Mouse (Mus musculus) liver, postnatal 0 days (tissue): ENCODE results near the gene Ndrg3. TPM values are rescaled to one million over a fixed set of nuclear protein-coding genes. Genes with fewer than 3 reads are reported as not detected.

Experiments used
- ATAC-seq: fragments of 200-750 bp; cut with Nextera tagmentation; 2 replicates; pipeline ENCODE4 v1.8.0; 2017; ENCODE audit warnings: mild to moderate bottlenecking, moderate library complexity
- DNase-seq: peaks from one replicate; pipeline ENCODE4 v3.0.0-alpha.2; 2016
- H3K27ac ChIP-seq: fragments of 300-500 bp; sonication (generic); 2 replicates; pipeline ENCODE4 v1.5.1; 2014; ENCODE audit warnings: antibody characterized with exemption, moderate library complexity, mild to moderate bottlenecking, low read depth
- H3K27me3 ChIP-seq: fragments of 300-500 bp; sonication (generic); 2 replicates; pipeline ENCODE4 v1.6.1; 2014; ENCODE audit warnings: low read length, control low read depth, mixed read lengths; ENCODE audit not compliant: insufficient read depth
- H3K36me3 ChIP-seq: fragments of 300-500 bp; sonication (generic); replicated peaks from 2 replicates; pipeline ENCODE4 v1.6.1; 2014; ENCODE audit warnings: mild to moderate bottlenecking, control low read depth, low read length, moderate library complexity, mixed read lengths; ENCODE audit not compliant: insufficient read depth
- H3K4me1 ChIP-seq: fragments of 300-500 bp; sonication (generic); 2 replicates; pipeline ENCODE4 v1.6.1; 2014; ENCODE audit warnings: antibody characterized with exemption, mild to moderate bottlenecking, control low read depth; ENCODE audit not compliant: insufficient read depth
- H3K4me2 ChIP-seq: fragments of 300-500 bp; sonication (generic); 2 replicates; pipeline ENCODE4 v1.6.1; 2014; ENCODE audit warnings: low read depth, mild to moderate bottlenecking, low read length, moderate library complexity, mixed read lengths
- H3K4me3 ChIP-seq: fragments of 300-500 bp; sonication (generic); 2 replicates; pipeline ENCODE4 v1.5.1; 2014; ENCODE audit warnings: low read depth, low read length
- H3K9ac ChIP-seq: fragments of 300-500 bp; sonication (generic); replicated peaks from 2 replicates; pipeline ENCODE4 v1.6.1; 2014; ENCODE audit warnings: mild to moderate bottlenecking, moderate library complexity
- H3K9me3 ChIP-seq: fragments of 300-500 bp; sonication (generic); 2 replicates; pipeline ENCODE4 v1.6.1; 2016; ENCODE audit warnings: mild to moderate bottlenecking, control low read depth, low read length, mixed read lengths
- CTCF ChIP-seq: sonication (generic); IDR thresholded peaks from 2 replicates; pipeline ENCODE4 v1.5.1; 2016; ENCODE audit warnings: antibody characterized with exemption, low read depth
- EP300 ChIP-seq: IDR thresholded peaks from 2 replicates; pipeline ENCODE4 v1.6.1; 2016; ENCODE audit warnings: antibody characterized with exemption, low read depth, mild to moderate bottlenecking
- WGBS: fragments of 180-500 bp; shearing (Covaris S2); extraction: QIAGEN DNeasy Blood & Tissue Kit; methylation state at CpG from one replicate; pipeline ENCODE4 v1.1.7; 2014; ENCODE audit not compliant: insufficient replicate concordance; 5-methylcytosine and 5-hydroxymethylcytosine counted together
- polyA plus RNA-seq: library from polyadenylated mRNA; unstranded; fragments of >200 nt; fragmentation: Nextera tagmentation; extraction: Ambion mirVana; gene quantifications from 2 replicates; pipeline ENCODE4 v1.2.1, GENCODE M21; 2015

Ndrg3 gene
- polyA plus RNA-seq, 1 experiment from 2014 or later, result 11.3 TPM

DNA sequence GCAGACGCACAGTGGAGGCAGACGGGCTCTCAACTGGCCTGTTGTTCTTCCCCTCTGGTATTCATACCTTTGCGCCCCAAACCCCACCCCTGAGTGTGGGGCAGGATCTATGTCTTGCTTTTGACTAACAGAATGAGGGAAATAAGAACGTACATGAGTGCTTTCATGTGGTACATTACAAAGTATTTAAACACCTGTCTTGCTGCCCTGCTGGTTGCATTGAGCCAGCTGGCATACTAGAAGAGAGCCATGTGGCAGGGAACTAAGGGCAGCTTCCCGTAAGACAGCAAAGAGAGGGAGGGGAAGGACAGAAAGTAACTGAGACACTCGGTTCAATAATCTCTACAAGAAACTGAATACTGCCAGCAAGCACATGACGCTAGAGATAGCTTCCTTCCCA is 21.6 kb downstream of the Ndrg3 start:
- H3K27me3 ChIP-seq, result no peaks in the 10 kb centered on the region
- no peak overlapping the region for H3K27ac ChIP-seq
- ATAC-seq (no peak), DNase-seq (no peak)
- no peaks in the 10 kb centered on the region for H3K4me1 ChIP-seq
- no peak overlapping the region for H3K9ac ChIP-seq
- TF ChIP-seq EP300 (no peak), CTCF (no peak)
- no peak overlapping the region for H3K4me2 ChIP-seq
- no peaks in the 10 kb centered on the region for H3K9me3 ChIP-seq
- no peak overlapping the region for H3K4me3 ChIP-seq
- no peaks in the 10 kb centered on the region for H3K36me3 ChIP-seq
- 63% methylated on average over 7 of the region's 7 CpGs for WGBS

DNA sequence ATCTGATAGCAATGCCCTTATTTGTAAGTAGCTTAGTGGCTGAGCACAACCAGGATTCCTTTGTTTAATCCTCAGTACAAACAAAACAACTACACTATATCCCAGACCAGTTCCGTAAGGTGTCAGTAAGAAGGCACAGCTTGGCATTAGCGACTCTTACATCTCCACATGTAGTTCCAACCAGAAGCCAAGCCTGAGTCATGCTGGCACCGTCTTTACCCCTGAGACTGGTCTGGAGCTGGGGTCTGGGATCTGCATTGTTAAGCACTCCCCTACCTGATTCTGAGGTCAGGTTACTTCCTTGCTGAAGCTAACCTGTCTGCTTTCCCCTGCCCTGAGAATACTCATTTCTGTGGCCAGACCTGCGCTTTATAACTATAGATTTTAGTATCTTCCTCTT is 23.4 kb downstream of the Ndrg3 start:
- WGBS, result 82% methylated on average over 4 of the region's 4 CpGs
- H3K4me3 ChIP-seq, result no peak overlapping the region
- H3K9me3 ChIP-seq, result no peaks in the 10 kb centered on the region
- no peak for DNase-seq
- TF ChIP-seq CTCF (no peak), EP300 (no peak)
- H3K27ac ChIP-seq, result no peak overlapping the region
- H3K9ac ChIP-seq, result no peak overlapping the region
- no peaks in the 10 kb centered on the region; the same call in 1 of the 2 replicates for H3K36me3 ChIP-seq
- no peak overlapping the region for H3K4me2 ChIP-seq
- no peak for ATAC-seq
- no peaks in the 10 kb centered on the region for H3K4me1 ChIP-seq
- no peaks in the 10 kb centered on the region for H3K27me3 ChIP-seq

DNA sequence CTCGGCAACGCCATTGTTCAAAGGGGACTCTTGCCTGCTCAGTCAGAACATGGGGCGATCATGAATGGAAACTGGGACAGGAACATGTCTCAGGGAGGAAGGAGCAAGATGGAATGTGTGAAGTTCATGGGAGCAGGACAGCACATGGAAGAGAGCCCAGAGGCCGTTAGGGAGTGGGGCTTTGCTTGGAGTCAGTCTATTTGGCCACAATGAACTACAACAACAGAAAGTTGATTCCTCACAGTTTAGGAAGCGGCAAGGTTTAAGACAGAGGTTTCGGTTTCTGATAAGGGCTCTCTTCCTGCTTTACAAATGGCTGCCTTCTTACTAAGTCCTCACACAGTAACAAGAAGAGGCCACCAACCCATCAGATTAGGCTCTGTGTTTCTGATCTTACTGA is 24.5 kb downstream of the Ndrg3 start:
- H3K4me3 ChIP-seq, result no peak overlapping the region
- no peak for ATAC-seq
- TF ChIP-seq EP300, result no peak
- TF ChIP-seq CTCF, result no peak
- WGBS, result 68% methylated on average over 6 of the region's 6 CpGs
- H3K27me3 ChIP-seq, result no peaks in the 10 kb centered on the region
- peaks cover under 1% of the 10 kb centered on the region; the same call in 1 of the 2 replicates for H3K4me1 ChIP-seq
- H3K4me2 ChIP-seq, result no peak overlapping the region
- no peaks in the 10 kb centered on the region; the same call in 1 of the 2 replicates for H3K36me3 ChIP-seq
- H3K9ac ChIP-seq, result no peak overlapping the region
- DNase-seq, result no peak
- H3K27ac ChIP-seq, result no peak overlapping the region
- no peaks in the 10 kb centered on the region for H3K9me3 ChIP-seq

DNA sequence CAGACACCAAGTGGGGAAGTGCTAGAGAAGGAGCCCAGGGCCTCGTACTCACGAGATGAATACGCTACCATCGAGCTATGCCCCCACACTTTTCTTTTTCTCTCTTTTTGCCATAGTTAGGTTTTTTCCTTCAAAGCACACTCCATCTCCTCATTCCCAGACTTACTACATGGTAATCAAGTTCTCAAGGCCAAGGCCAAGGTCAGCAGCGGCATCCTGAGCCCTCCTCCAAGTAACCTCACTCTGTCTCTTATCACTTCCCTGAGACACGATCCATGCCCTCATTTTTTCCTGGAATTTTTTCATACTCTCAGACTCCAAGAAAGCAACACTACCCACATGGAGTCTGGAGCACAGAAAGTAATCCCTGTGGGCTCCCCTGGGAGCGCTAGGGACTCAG is 28.0 kb downstream of the Ndrg3 start:
- H3K27me3 ChIP-seq, result no peaks in the 10 kb centered on the region
- H3K27ac ChIP-seq, result no peak overlapping the region
- DNase-seq, result no peak
- 93% methylated on average over 7 of the region's 7 CpGs for WGBS
- no peaks in the 10 kb centered on the region for H3K9me3 ChIP-seq
- H3K4me3 ChIP-seq, result no peak overlapping the region
- H3K9ac ChIP-seq, result no peak overlapping the region
- TF ChIP-seq CTCF (no peak), EP300 (no peak)
- H3K4me1 ChIP-seq, result peaks cover 12% of the 10 kb centered on the region
- no peak for ATAC-seq
- no peak overlapping the region for H3K4me2 ChIP-seq
- no peaks in the 10 kb centered on the region; the same call in 1 of the 2 replicates for H3K36me3 ChIP-seq

DNA sequence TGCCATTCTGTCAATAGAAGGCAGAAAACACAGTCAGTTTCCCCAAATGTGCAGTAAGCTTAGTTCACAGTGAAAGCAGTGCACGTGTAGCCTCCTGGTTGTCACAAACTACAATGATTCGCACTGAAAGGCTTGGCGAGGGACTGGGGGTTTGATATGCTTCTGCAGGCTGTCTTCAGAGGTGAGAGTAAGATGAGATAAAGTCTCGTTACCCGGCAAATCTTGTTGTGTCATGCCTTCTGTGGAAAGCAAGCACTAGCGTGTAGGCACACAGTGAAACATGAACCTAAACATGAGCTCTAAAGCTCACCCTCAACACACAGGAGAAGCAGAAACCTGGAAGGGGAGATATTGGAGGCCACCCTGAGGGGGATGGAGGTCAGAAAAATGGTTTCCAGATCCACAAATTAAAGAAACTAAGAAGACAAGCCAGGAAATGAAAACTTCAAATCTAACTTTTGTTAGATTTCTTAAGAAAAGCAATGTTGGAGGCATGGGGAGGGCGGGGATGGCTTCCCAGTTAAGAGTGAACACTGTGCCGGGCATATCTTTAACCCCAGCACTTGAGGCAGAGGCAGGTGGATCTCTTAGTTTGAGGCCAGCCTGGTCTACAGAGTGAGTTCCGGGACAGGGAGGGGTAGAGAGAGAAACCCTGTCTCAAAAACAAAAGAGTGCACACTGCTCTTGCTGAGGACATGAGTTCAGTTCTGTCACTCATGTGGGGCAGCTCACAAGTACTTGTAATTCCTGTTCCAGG is 33.2 kb downstream of the Ndrg3 start:
- H3K4me3 ChIP-seq, result no peak overlapping the region
- ATAC-seq, result peak; percentile 43
- H3K4me2 ChIP-seq, result no peak overlapping the region
- H3K36me3 ChIP-seq, result no peaks in the 10 kb centered on the region
- 62% methylated on average over 9 of the region's 9 CpGs for WGBS
- DNase-seq, result no peak
- peak overlapping the region; percentile 35; the same call in 1 of the 2 replicates for H3K27ac ChIP-seq
- TF ChIP-seq EP300 (no peak), CTCF (no peak)
- no peak overlapping the region for H3K9ac ChIP-seq
- no peaks in the 10 kb centered on the region for H3K9me3 ChIP-seq
- peaks cover 21% of the 10 kb centered on the region for H3K4me1 ChIP-seq
- H3K27me3 ChIP-seq, result no peaks in the 10 kb centered on the region

- Histone ChIP-seq H3K9me3 (no peaks in the 10 kb centered on the region), H3K4me3 (no peak overlapping the region), H3K27ac (no peak overlapping the region), H3K9ac (no peak overlapping the region), H3K4me2 (no peak overlapping the region), H3K4me1 (peaks cover 17% of the 10 kb centered on the region), H3K27me3 (no peaks in the 10 kb centered on the region), H3K36me3 (no peaks in the 10 kb centered on the region)
- ATAC-seq (no peak), DNase-seq (no peak)
- TF ChIP-seq EP300 (no peak), CTCF (no peak)
- WGBS, result 91% methylated on average over 2 of the region's 2 CpGs
These were observed 34.8 kb downstream of the Ndrg3 start for GRCm38 (mm10) chr2:156957035-156957434.
